Mouse (Mus musculus): ENCODE measurements at regions not wholly inside any gene's neighbourhood (a gene's known extent, or its start where the extent isn't known, plus 50 kb on each side); places are given as distances from the start of the nearest gene placed in this dataset.

- TF ChIP-seq CTCF (IDR thresholded peaks at IDR 0.05; ENCODE audit: low read depth) (no peak), EP300 (IDR thresholded peaks at IDR 0.05; ENCODE audit: low read depth) (no peak)
These were observed 152.4 kb downstream of the Abcc12 start for GRCm38 (mm10) chr8:86428131-86428530.
